Mouse (Mus musculus): ENCODE results near the gene Nt5c2. TPM values are rescaled to one million over a fixed set of nuclear protein-coding genes. Genes with fewer than 3 reads are reported as not detected.

Nt5c2 gene
- polyA plus RNA-seq, 1 experiment: 10.2 TPM

GRCm38 (mm10) chr19:46864731-46865331 lies 150.1 kb downstream of the Nt5c2 start:
- no peak for DNase-seq (ENCODE audit: low read depth in 1 of 2, low spot score in 2 of 2)
- Histone ChIP-seq H3K36me3 (ENCODE audit: control insufficient read depth, insufficient read depth, low read length) (no peaks in the 10 kb centered on the region), H3K27ac (ENCODE audit: insufficient read depth, low read length) (no peak overlapping the region), H3K4me1 (ENCODE audit: control insufficient read depth, insufficient read depth, insufficient read length) (peaks cover 2% of the 10 kb centered on the region; the same call in 1 of the 2 replicates), H3K27me3 (ENCODE audit: control insufficient read depth, insufficient read depth, low read length) (no peaks in the 10 kb centered on the region), H3K4me3 (ENCODE audit: extremely low read depth, insufficient read depth, insufficient read length) (no peak overlapping the region)
- 48% methylated on average over 6 of the region's 6 CpGs for WGBS
- TF ChIP-seq CTCF (IDR thresholded peaks at IDR 0.05; ENCODE audit: extremely low read depth, insufficient read depth, insufficient read length, insufficient replicate concordance): no peak
- no peak for TF ChIP-seq POLR2A (IDR thresholded peaks at IDR 0.05; ENCODE audit: low read depth, low read length)

- Histone ChIP-seq H3K27ac (ENCODE audit: insufficient read depth, low read length) (no peak overlapping the region), H3K27me3 (ENCODE audit: control insufficient read depth, insufficient read depth, low read length) (no peaks in the 10 kb centered on the region), H3K36me3 (ENCODE audit: control insufficient read depth, insufficient read depth, low read length) (no peaks in the 10 kb centered on the region), H3K4me1 (ENCODE audit: control insufficient read depth, insufficient read depth, insufficient read length) (no peaks in the 10 kb centered on the region; the same call in 1 of the 2 replicates), H3K4me3 (ENCODE audit: extremely low read depth, insufficient read depth, insufficient read length) (no peak overlapping the region)
- DNase-seq (ENCODE audit: low read depth in 1 of 2, low spot score in 2 of 2): no peak
- TF ChIP-seq CTCF (IDR thresholded peaks at IDR 0.05; ENCODE audit: extremely low read depth, insufficient read depth, insufficient read length, insufficient replicate concordance) (no peak), POLR2A (IDR thresholded peaks at IDR 0.05; ENCODE audit: low read depth, low read length) (no peak)
- 28% methylated on average over 6 of the region's 6 CpGs for WGBS
Measured at GRCm38 (mm10) chr19:46864079-46864478, 150.9 kb downstream of the Nt5c2 start.

GRCm38 (mm10) chr19:46863236-46863927 lies 151.6 kb downstream of the Nt5c2 start:
- H3K4me1 ChIP-seq (ENCODE audit: control insufficient read depth, insufficient read depth, insufficient read length): no peaks in the 10 kb centered on the region
- no peak for DNase-seq (ENCODE audit: low read depth in 1 of 2, low spot score in 2 of 2)
- TF ChIP-seq CTCF (IDR thresholded peaks at IDR 0.05; ENCODE audit: extremely low read depth, insufficient read depth, insufficient read length, insufficient replicate concordance) (no peak), POLR2A (IDR thresholded peaks at IDR 0.05; ENCODE audit: low read depth, low read length) (no peak)

GRCm38 (mm10) chr19:46862556-46862955 lies 152.4 kb downstream of the Nt5c2 start:
- Histone ChIP-seq H3K27ac (ENCODE audit: insufficient read depth, low read length) (no peak overlapping the region), H3K4me3 (ENCODE audit: extremely low read depth, insufficient read depth, insufficient read length) (no peak overlapping the region), H3K36me3 (ENCODE audit: control insufficient read depth, insufficient read depth, low read length) (no peaks in the 10 kb centered on the region), H3K4me1 (ENCODE audit: control insufficient read depth, insufficient read depth, insufficient read length) (no peaks in the 10 kb centered on the region), H3K27me3 (ENCODE audit: control insufficient read depth, insufficient read depth, low read length) (no peaks in the 10 kb centered on the region)
- DNase-seq (ENCODE audit: low read depth in 1 of 2, low spot score in 2 of 2): no peak
- no peak for TF ChIP-seq CTCF (IDR thresholded peaks at IDR 0.05; ENCODE audit: extremely low read depth, insufficient read depth, insufficient read length, insufficient replicate concordance)
- TF ChIP-seq POLR2A (IDR thresholded peaks at IDR 0.05; ENCODE audit: low read depth, low read length): no peak
- WGBS: 50% methylated on average over 3 of the region's 3 CpGs

More at GRCm38 (mm10) chr19:46863236-46863927, 151.6 kb downstream of the Nt5c2 start:
- H3K27ac ChIP-seq (ENCODE audit: insufficient read depth, low read length): no peak overlapping the region
- no peaks in the 10 kb centered on the region for H3K36me3 ChIP-seq (ENCODE audit: control insufficient read depth, insufficient read depth, low read length)
- H3K4me3 ChIP-seq (ENCODE audit: extremely low read depth, insufficient read depth, insufficient read length): no peak overlapping the region
- 30% methylated on average over 17 of the region's 17 CpGs for WGBS
- no peaks in the 10 kb centered on the region for H3K27me3 ChIP-seq (ENCODE audit: control insufficient read depth, insufficient read depth, low read length)

GRCm38 (mm10) chr19:46858200-46858599 lies 156.8 kb downstream of the Nt5c2 start:
- Histone ChIP-seq H3K4me1 (ENCODE audit: control insufficient read depth, insufficient read depth, insufficient read length) (no peaks in the 10 kb centered on the region), H3K36me3 (ENCODE audit: control insufficient read depth, insufficient read depth, low read length) (no peaks in the 10 kb centered on the region), H3K27me3 (ENCODE audit: control insufficient read depth, insufficient read depth, low read length) (no peaks in the 10 kb centered on the region), H3K27ac (ENCODE audit: insufficient read depth, low read length) (no peak overlapping the region), H3K4me3 (ENCODE audit: extremely low read depth, insufficient read depth, insufficient read length) (no peak overlapping the region)
- DNase-seq (ENCODE audit: low read depth in 1 of 2, low spot score in 2 of 2): no peak
- WGBS: 45% methylated on average over 7 of the region's 7 CpGs
- no peak for TF ChIP-seq POLR2A (IDR thresholded peaks at IDR 0.05; ENCODE audit: low read depth, low read length)
- no peak for TF ChIP-seq CTCF (IDR thresholded peaks at IDR 0.05; ENCODE audit: extremely low read depth, insufficient read depth, insufficient read length, insufficient replicate concordance)

- no peak for DNase-seq (ENCODE audit: low read depth in 1 of 2, low spot score in 2 of 2)
- peak; percentile 9; the same call in 1 of the 2 replicates for TF ChIP-seq CTCF (IDR thresholded peaks at IDR 0.05; ENCODE audit: extremely low read depth, insufficient read depth, insufficient read length, insufficient replicate concordance)
- TF ChIP-seq POLR2A (IDR thresholded peaks at IDR 0.05; ENCODE audit: low read depth, low read length): no peak
Measured at GRCm38 (mm10) chr19:46857277-46857989, 157.5 kb downstream of the Nt5c2 start.

More at GRCm38 (mm10) chr19:46857277-46857989, 157.5 kb downstream of the Nt5c2 start:
- Histone ChIP-seq H3K36me3 (ENCODE audit: control insufficient read depth, insufficient read depth, low read length) (no peaks in the 10 kb centered on the region), H3K4me3 (ENCODE audit: extremely low read depth, insufficient read depth, insufficient read length) (no peak overlapping the region), H3K27ac (ENCODE audit: insufficient read depth, low read length) (no peak overlapping the region), H3K4me1 (ENCODE audit: control insufficient read depth, insufficient read depth, insufficient read length) (no peaks in the 10 kb centered on the region), H3K27me3 (ENCODE audit: control insufficient read depth, insufficient read depth, low read length) (no peaks in the 10 kb centered on the region)
- 69% methylated on average over 9 of the region's 9 CpGs for WGBS

Measured in spleen, adult 2 months (tissue).